Mouse (Mus musculus) limb, embryonic 13.5 days (tissue): Measurements from ENCODE around the gene Pde10a. TPM values are rescaled to one million over a fixed set of nuclear protein-coding genes. Genes with fewer than 3 reads are reported as not detected.

Source experiments
- ATAC-seq: fragments of 200-750 bp; cut with Nextera tagmentation; 2 replicates; pipeline ENCODE4 v1.8.0; 2017; ENCODE audit warnings: low read depth, moderate number of reproducible peaks, moderate TSS enrichment; ENCODE audit not compliant: low FRiP score
- H3K27ac ChIP-seq: fragments of 300-500 bp; sonication (generic); 2 replicates; pipeline ENCODE4 v1.5.1; 2015; ENCODE audit warnings: inconsistent platforms, mild to moderate bottlenecking, moderate library complexity
- H3K27me3 ChIP-seq: fragments of 300-500 bp; sonication (generic); 2 replicates; pipeline ENCODE4 v1.6.1; 2015; ENCODE audit warnings: mild to moderate bottlenecking, inconsistent platforms
- H3K36me3 ChIP-seq: fragments of 300-500 bp; sonication (generic); 2 replicates; pipeline ENCODE4 v1.6.1; 2015; ENCODE audit warnings: inconsistent platforms, mild to moderate bottlenecking, moderate library complexity
- H3K4me1 ChIP-seq: fragments of 300-500 bp; sonication (generic); 2 replicates; pipeline ENCODE4 v1.6.1; 2015; ENCODE audit warnings: inconsistent platforms
- H3K4me2 ChIP-seq: fragments of 300-500 bp; sonication (generic); replicated peaks from 2 replicates; pipeline ENCODE4 v1.6.1; 2015; ENCODE audit warnings: inconsistent platforms, mild to moderate bottlenecking, moderate library complexity
- H3K4me3 ChIP-seq: fragments of 300-500 bp; sonication (generic); 2 replicates; pipeline ENCODE4 v1.5.1; 2015; ENCODE audit warnings: moderate library complexity, mild to moderate bottlenecking, inconsistent platforms
- H3K9ac ChIP-seq: fragments of 300-500 bp; sonication (generic); 2 replicates; pipeline ENCODE4 v1.6.1; 2015; ENCODE audit warnings: mild to moderate bottlenecking, inconsistent platforms
- H3K9me3 ChIP-seq: fragments of 300-500 bp; sonication (generic); 2 replicates; pipeline ENCODE4 v1.6.1; 2016; ENCODE audit warnings: inconsistent platforms
- WGBS: fragments of 180-500 bp; shearing (Covaris S2); methylation state at CpG from one replicate; pipeline ENCODE4 v1.1.7; 2015; 5-methylcytosine and 5-hydroxymethylcytosine counted together
- polyA plus RNA-seq: library from polyadenylated mRNA; unstranded; fragments of >200 nt; fragmentation: Nextera tagmentation; extraction: Ambion mirVana; gene quantifications from 2 replicates; pipeline ENCODE4 v1.2.1, GENCODE M21; 2015

Gene Pde10a
- polyA plus RNA-seq, 1 experiment from 2014 or later: 2.4 TPM

DNA sequence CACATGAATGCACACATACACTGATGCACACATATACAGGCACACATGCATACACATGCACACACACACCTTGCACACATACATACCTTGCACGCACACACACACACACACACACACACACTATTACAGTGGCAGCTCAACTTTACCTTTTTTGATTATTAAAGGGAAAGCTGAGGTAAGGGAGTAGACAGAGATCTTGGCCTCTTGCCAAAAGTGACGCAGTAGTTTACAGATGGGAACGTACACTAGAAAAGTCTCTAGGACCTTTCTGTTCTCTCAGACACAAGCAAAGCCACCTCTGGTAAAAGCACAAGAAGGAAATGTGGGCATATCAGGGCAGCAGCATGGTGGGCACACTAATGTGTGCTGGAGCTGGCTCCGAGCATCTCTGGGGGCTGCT, 317.5 kb downstream of the Pde10a start:
- Histone ChIP-seq H3K36me3 (no peaks in the 10 kb centered on the region), H3K27me3 (no peaks in the 10 kb centered on the region), H3K9me3 (no peaks in the 10 kb centered on the region), H3K9ac (no peak overlapping the region), H3K4me1 (peaks cover 16% of the 10 kb centered on the region), H3K4me2 (no peak overlapping the region), H3K27ac (no peak overlapping the region), H3K4me3 (no peak overlapping the region)
- 49% methylated on average over 4 of the region's 4 CpGs for WGBS
- ATAC-seq: no peak

DNA sequence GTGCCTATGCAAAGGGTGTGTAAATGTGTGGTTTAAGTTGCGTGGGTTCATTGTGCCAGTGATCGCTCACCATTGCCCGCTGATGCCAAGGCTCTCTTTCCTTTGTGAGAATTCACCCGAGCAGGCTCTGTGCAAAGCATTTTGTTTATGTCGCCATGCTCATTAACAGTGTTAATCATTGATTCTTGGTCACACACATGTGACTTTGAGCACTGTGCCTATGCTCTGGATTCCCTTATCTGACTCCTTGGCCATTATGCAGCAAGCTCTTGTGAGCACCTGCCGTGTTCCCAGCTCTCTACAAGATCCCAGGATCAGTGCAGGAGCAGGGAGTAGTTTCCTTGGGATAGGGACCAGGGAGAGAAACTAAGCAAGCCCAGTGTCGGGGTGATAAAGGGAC, 318.8 kb downstream of the Pde10a start:
- Histone ChIP-seq H3K27ac (no peak overlapping the region), H3K9me3 (no peaks in the 10 kb centered on the region), H3K4me1 (peaks cover 16% of the 10 kb centered on the region), H3K4me2 (no peak overlapping the region), H3K27me3 (no peaks in the 10 kb centered on the region), H3K4me3 (no peak overlapping the region), H3K36me3 (no peaks in the 10 kb centered on the region), H3K9ac (no peak overlapping the region)
- no peak for ATAC-seq
- whole genome bisulfite sequencing: 87% methylated on average over 7 of the region's 7 CpGs

- peaks cover 14% of the 10 kb centered on the region for H3K4me1 ChIP-seq
- no peak overlapping the region for H3K4me3 ChIP-seq
- no peaks in the 10 kb centered on the region for H3K36me3 ChIP-seq
- WGBS: 53% methylated on average over 6 of the region's 6 CpGs
- no peak overlapping the region for H3K27ac ChIP-seq
- no peaks in the 10 kb centered on the region for H3K9me3 ChIP-seq
- no peaks in the 10 kb centered on the region; the same call in 1 of the 2 replicates for H3K27me3 ChIP-seq
- ATAC-seq: no peak
- no peak overlapping the region for H3K9ac ChIP-seq
- H3K4me2 ChIP-seq: no peak overlapping the region
Measured at GRCm38 (mm10) chr17:8846506-8846905, 321.3 kb downstream of the Pde10a start.

DNA sequence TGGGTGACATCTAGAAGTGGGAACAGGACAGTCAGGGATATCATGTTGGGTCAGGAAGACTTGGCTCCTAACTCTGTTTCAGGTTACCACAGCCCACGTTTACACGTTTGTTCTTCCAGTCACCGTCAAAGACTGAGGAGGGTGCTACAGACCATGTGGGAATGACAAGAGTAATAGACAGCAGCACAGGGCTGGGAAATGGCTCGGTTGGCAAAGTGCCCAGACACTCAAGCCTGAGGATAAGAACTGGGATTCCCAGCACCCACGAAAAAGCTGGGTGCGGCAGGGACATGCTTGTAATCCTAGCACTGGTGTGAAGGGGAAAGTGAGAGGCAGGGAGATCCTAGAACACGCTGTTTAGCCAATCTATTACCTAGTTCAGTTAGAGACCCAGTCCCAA, 322.4 kb downstream of the Pde10a start:
- Histone ChIP-seq H3K4me2 (no peak overlapping the region), H3K27me3 (no peaks in the 10 kb centered on the region; the same call in 1 of the 2 replicates), H3K27ac (no peak overlapping the region), H3K9me3 (no peaks in the 10 kb centered on the region), H3K9ac (no peak overlapping the region), H3K4me1 (peaks cover 7% of the 10 kb centered on the region), H3K36me3 (no peaks in the 10 kb centered on the region), H3K4me3 (no peak overlapping the region)
- no peak for ATAC-seq
- WGBS: 69% methylated on average over 7 of the region's 7 CpGs

DNA sequence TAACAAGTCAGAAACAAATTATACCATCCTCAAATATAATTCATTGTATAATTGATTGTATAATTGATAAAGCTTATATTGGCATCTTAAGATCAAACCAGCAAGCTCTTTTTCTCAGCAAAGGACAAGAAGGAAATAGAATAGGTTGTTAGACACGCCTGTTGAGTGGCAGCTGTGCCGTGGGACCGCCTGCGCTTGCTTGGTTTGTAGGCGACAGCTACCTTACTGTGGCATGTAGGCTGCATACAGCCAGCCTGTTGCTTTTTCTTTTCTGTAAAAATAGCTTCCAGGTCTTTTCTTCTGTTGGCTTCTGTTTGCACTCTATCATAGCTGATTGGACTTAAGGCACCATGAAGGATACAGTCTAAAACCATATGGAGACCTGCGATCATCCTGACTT, 326.7 kb downstream of the Pde10a start:
- 85% methylated on average over 6 of the region's 6 CpGs for WGBS
- no peaks in the 10 kb centered on the region; the same call in 1 of the 2 replicates for H3K27me3 ChIP-seq
- no peak for ATAC-seq
- H3K27ac ChIP-seq: no peak overlapping the region
- no peak overlapping the region for H3K9ac ChIP-seq
- H3K4me1 ChIP-seq: peaks cover 10% of the 10 kb centered on the region
- no peak overlapping the region for H3K4me2 ChIP-seq
- H3K36me3 ChIP-seq: no peaks in the 10 kb centered on the region
- no peaks in the 10 kb centered on the region for H3K9me3 ChIP-seq
- H3K4me3 ChIP-seq: no peak overlapping the region

- no peaks in the 10 kb centered on the region; the same call in 1 of the 2 replicates for H3K27me3 ChIP-seq
- no peaks in the 10 kb centered on the region for H3K36me3 ChIP-seq
- H3K4me3 ChIP-seq: peak overlapping the region; percentile 23
- ATAC-seq: peak; percentile 83
- peak overlapping the region; percentile 49 for H3K4me2 ChIP-seq
- 34% methylated on average over 22 of the region's 22 CpGs for WGBS
- H3K9me3 ChIP-seq: no peaks in the 10 kb centered on the region
- no peak overlapping the region for H3K9ac ChIP-seq
- H3K27ac ChIP-seq: no peak overlapping the region
- peaks cover 29% of the 10 kb centered on the region for H3K4me1 ChIP-seq
Measured at GRCm38 (mm10) chr17:8856430-8857371, 331.5 kb downstream of the Pde10a start.

GRCm38 (mm10) chr17:8858636-8859421, 333.7 kb downstream of the Pde10a start:
- peaks cover 29% of the 10 kb centered on the region for H3K4me1 ChIP-seq
- H3K4me3 ChIP-seq: no peak overlapping the region
- no peak for ATAC-seq
- H3K27ac ChIP-seq: no peak overlapping the region
- WGBS: 67% methylated on average over 23 of the region's 23 CpGs
- no peaks in the 10 kb centered on the region; the same call in 1 of the 2 replicates for H3K27me3 ChIP-seq
- peak overlapping the region; percentile 12; the same call in 1 of the 2 replicates for H3K4me2 ChIP-seq
- no peaks in the 10 kb centered on the region for H3K36me3 ChIP-seq
- no peak overlapping the region for H3K9ac ChIP-seq
- H3K9me3 ChIP-seq: no peaks in the 10 kb centered on the region

DNA sequence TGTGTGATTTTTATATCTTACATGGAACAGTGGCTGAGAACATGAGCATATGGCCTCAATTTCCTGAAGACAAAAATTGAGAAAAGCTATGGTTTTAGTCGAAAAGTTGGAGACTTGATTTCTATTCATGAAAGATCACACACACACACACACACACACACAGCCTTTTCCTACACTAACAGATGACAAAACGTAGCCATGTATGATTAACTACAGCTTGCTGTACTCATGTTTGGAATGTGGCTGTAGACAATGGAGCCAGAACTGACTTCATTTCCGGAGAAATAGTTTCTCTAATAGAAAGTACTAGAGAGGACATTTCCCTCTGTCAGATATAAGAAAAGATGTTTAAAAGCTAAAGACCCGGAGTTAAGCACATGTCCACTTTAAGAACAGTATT, 334.3 kb downstream of the Pde10a start:
- Histone ChIP-seq H3K4me3 (no peak overlapping the region), H3K27me3 (no peaks in the 10 kb centered on the region; the same call in 1 of the 2 replicates), H3K4me1 (peaks cover 29% of the 10 kb centered on the region), H3K27ac (no peak overlapping the region), H3K9me3 (no peaks in the 10 kb centered on the region), H3K9ac (no peak overlapping the region), H3K36me3 (no peaks in the 10 kb centered on the region), H3K4me2 (peak overlapping the region; percentile 12; the same call in 1 of the 2 replicates)
- WGBS: 46% methylated on average over 4 of the region's 4 CpGs
- ATAC-seq: no peak

GRCm38 (mm10) chr17:8864638-8865497, 339.7 kb downstream of the Pde10a start:
- no peaks in the 10 kb centered on the region for H3K27me3 ChIP-seq
- H3K4me2 ChIP-seq: no peak overlapping the region
- no peak overlapping the region for H3K27ac ChIP-seq
- H3K36me3 ChIP-seq: no peaks in the 10 kb centered on the region
- H3K4me3 ChIP-seq: no peak overlapping the region
- ATAC-seq: no peak
- no peak overlapping the region for H3K9ac ChIP-seq
- 70% methylated on average over 8 of the region's 8 CpGs for WGBS
- H3K9me3 ChIP-seq: no peaks in the 10 kb centered on the region
- peaks cover 13% of the 10 kb centered on the region for H3K4me1 ChIP-seq

DNA sequence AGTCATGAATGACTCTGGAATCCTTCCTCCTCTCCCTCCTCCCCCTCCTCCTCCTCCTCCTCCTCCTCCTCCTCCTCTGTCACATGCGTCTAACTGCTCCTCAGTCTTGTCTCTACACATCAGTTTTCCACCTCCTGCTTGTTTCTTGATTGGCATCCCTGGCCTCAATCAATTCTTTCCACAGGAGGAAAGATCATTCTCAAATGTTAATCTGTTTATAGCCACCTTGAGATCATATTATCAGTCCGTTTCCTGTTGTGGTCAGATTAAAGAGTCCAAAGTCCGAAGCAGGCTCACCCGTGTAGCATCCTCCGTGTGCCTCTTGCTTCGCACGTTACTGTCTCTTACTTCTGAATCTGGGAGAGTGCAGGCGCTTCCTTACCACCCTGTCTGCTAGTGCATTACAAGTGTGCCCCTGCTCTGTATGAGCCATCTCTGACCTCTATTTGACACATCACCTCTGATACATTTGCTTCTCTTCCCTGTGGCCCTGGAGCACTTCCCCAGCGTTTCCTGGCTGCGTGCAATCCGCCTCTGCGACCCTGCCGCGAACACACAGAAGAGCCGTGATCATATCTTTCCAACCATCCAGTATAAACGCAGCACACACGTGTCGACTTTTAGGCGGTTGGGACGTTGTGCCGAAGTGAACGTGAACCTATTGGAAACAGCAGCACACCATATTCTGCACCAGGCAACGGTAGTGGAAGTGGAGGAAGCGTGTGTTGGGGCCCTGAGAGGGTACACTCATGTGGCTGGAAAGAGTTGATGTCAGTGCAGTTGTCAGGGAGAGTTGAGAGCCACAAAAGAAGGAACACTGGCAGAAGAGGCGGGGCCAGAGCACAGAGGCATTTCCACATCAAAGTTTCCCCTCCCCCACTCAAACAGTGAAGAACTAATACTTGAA, 342.4 kb downstream of the Pde10a start:
- Histone ChIP-seq H3K4me3 (no peak overlapping the region), H3K9ac (no peak overlapping the region), H3K4me2 (no peak overlapping the region), H3K4me1 (peaks cover 14% of the 10 kb centered on the region), H3K9me3 (no peaks in the 10 kb centered on the region), H3K36me3 (no peaks in the 10 kb centered on the region), H3K27ac (no peak overlapping the region), H3K27me3 (no peaks in the 10 kb centered on the region)
- 74% methylated on average over 25 of the region's 25 CpGs for WGBS
- ATAC-seq: no peak

- 94% methylated on average over 10 of the region's 10 CpGs for WGBS
- no peak overlapping the region for H3K9ac ChIP-seq
- no peak overlapping the region for H3K27ac ChIP-seq
- H3K36me3 ChIP-seq: no peaks in the 10 kb centered on the region
- H3K4me1 ChIP-seq: peaks cover 16% of the 10 kb centered on the region
- H3K9me3 ChIP-seq: no peaks in the 10 kb centered on the region
- ATAC-seq: no peak
- no peak overlapping the region for H3K4me3 ChIP-seq
- no peak overlapping the region for H3K4me2 ChIP-seq
- H3K27me3 ChIP-seq: no peaks in the 10 kb centered on the region
Measured at GRCm38 (mm10) chr17:8869287-8869686, 344.1 kb downstream of the Pde10a start.
